Mouse (Mus musculus) frontal cortex, postnatal 14 days (tissue): Measurements from ENCODE around the gene Gm21970.

Source experiments
- DNase-seq, 2 experiments: peaks; one replicate each; pipeline ENCODE4 v3.0.0; 2022; ENCODE audit warnings: low spot score in 2 of 2

Gm21970 gene

DNA sequence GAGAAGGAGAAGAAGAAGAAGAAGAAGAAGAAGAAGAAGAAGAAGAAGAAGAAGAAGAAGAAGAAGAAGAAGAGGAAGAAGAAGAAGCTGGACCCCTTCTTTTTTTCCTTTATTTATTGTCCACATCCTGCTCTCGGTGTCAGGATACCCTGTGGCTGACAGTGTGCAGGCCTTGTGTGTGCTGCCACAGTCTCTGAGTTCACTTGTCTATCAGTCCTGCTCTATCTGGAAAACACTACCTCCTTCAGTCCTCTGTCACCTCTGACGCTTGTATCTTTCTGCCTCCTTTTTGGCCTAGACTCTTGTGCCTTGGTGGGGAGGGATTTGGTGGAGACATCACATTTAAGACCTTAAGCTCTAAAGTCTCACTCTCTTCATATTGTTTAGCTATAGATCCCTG, 71.9 kb downstream of the Gm21970 start:
- DNase-seq = no peak

DNA sequence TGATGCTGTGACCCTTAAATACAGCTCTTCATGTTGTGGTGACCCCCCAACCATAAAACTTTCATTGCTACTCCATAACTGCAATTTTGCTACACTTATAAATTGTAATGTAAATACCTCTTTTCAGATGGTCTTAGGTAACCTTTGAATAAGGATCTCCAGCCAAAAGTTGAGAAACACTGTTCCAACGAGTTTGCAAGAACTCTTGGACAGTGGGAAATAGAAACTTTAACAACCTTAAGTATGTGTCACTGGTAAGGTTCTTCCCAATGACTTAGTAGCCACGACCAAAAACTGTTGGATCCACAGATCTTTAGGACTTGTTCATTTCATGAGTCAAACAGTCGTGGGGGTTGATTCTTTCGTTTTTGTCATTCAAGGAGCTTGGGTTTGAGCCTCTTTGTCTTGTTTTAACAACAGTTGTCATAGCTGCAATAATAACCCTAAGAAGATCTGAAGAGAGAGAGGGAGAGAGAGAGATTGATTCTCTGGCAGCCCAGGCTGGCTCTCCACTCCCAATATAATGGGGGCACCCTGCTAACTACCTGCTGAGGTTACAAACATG, 72.4 kb downstream of the Gm21970 start:
- DNase-seq = no peak

DNA sequence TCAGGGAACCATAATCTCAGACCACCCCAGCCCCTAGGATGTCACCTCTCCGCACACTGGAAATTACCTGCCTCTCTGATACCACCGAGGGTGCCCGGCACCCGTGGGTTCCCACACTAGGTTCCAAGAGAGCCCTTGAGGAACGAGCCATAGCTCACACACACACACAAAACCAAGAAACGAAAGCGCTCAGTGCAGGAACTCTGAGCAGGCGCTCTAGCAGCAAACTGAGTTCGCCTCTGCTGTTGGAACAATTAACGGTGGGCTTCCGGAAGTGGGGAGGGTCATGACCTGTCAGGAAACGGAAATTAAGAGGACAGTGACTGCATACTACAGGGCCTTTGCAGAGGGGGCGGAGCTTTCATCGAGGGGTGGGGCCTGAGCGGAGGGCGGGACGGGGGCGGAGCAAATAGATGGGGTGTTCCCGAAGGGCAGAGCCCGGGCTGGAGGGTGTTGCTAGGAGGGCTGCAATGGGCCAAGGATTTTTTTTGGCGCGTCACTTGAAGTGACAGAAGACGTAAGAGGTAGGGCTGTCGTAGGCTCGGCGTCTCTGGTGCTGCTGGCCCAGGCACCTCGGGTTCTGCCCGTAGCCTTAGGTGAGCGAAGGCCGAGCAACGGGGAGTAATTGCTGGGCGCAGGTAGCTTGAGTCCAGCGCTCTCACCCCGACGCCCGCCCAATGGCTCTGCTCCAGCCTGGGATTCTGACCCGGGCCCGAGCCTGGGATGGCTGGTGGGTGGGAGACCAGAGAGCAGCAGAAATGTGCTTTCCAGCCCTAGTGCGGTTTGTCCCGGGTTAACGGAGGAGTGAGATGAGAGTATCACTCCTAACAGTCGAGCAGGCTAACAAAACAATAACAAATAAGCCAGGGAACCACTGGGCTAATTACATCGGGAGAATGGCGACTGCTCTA, 73.3 kb downstream of the Gm21970 start:
- DNase-seq = peak; percentile 71 to 72

DNA sequence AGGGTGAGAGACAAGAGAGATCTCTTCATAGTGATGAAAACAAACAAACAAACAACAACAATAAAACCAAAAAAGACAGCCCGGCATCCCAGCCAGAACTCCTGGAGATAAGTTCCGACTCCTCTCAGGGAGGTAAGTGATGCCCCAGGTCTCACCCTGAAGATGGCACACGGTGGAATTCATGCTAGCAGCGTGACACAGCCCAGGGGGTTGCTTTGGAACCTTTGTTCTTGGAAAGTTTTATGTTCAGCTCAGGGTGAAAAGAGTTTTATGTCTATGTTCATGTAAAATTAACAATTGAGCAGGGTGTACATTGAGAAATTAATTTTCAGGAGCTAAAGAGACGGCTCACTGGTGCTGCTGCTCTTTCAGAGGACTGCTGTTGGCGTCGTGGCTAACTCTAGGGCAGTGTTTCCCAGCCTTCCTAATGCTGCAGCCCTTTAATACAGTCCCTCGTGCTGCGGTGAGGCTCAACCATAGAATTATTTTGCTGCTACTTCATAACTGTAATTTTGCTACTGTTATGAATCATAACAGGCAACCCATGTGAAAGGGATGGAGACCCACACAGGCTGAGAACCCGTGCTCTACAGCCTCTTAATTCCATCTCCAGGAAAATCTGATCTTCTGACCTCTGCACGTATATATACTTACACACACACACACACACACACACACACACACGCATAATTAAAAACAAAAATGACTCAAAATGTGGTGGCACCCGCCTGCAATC, 74.2 kb downstream of the Gm21970 start:
- no peak for DNase-seq

DNA sequence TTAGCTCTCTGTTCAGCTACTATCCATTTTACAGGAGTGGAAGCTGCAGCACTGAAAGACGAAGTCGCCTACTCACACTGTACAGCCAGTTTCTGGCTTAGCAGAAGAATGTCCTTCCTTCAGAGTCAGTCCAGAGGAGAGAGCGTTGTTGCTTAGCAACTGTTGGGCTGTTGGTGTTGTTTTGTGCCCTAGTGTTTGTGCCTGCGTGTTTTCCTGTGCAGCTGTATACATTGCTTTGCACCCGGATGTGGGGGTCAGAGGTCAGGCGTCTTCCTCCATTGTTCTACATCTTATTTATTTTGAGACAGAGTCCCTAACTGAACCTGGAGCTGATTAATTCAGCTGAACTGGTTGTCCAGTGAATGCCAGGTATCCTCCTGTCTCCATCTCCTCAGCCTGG, 75.0 kb downstream of the Gm21970 start:
- DNase-seq = no peak
